Mouse (Mus musculus): ENCODE data around the gene Olfr402. TPM values are rescaled to one million over a fixed set of nuclear protein-coding genes. Genes with fewer than 3 reads are reported as not detected.
"Not testable (repeated sequence)": the region's sequence is repeated elsewhere in the genome, so short reads cannot be mapped to it uniquely, and the experiment has no call there.

Gene Olfr402
- not detected for total RNA-seq (2021)
- long read RNA-seq, experiment 1, result 0 reads
- long read RNA-seq, experiment 2, result 0 reads

GRCm38 (mm10) chr11:74153229-74153628, at the start of gene Olfr402:
Olfr402 (plus strand) TSS chr11:74153529.
- DNase-seq (ENCODE audit: low spot score in 2 of 2), result no peak

GRCm38 (mm10) chr11:74105066-74105465, 48.3 kb upstream of the Olfr402 start:
- DNase-seq (ENCODE audit: low spot score in 2 of 2), result no peak

- no peak for DNase-seq (ENCODE audit: low spot score in 2 of 2)
Observed at GRCm38 (mm10) chr11:74113412-74113811, 39.9 kb upstream of the Olfr402 start, which contains the start of gene Olfr401. Olfr401 (plus strand) TSS chr11:74113712.

GRCm38 (mm10) chr11:74140001-74140400, 13.3 kb upstream of the Olfr402 start:
- DNase-seq (ENCODE audit: low spot score in 2 of 2), result not testable (repeated sequence)

GRCm38 (mm10) chr11:74145866-74146265, 7.5 kb upstream of the Olfr402 start:
- no peak for DNase-seq (ENCODE audit: low spot score in 2 of 2)

GRCm38 (mm10) chr11:74168771-74169170, 15.4 kb downstream of the Olfr402 start:
- no peak for DNase-seq (ENCODE audit: low spot score in 2 of 2)

GRCm38 (mm10) chr11:74183168-74183567, 29.8 kb downstream of the Olfr402 start:
- DNase-seq (ENCODE audit: low spot score in 2 of 2), result no peak

GRCm38 (mm10) chr11:74183745-74184144, 30.4 kb downstream of the Olfr402 start:
- no peak for DNase-seq (ENCODE audit: low spot score in 2 of 2)

- no peak for DNase-seq (ENCODE audit: low spot score in 2 of 2)
Observed at GRCm38 (mm10) chr11:74185949-74186348, 32.6 kb downstream of the Olfr402 start, which contains the start of gene Olfr403. Olfr403 (plus strand) TSS chr11:74186249.

Other genes with a start within 250 kb of the Olfr402 start
- not detected for gene Olfr395, start 244.2 kb upstream of the Olfr402 start, total RNA-seq (2021)
- gene Olfr23, start 216.9 kb upstream of the Olfr402 start, total RNA-seq (2021), result not detected
- not detected for gene Olfr397, start 192.7 kb upstream of the Olfr402 start, total RNA-seq (2021)
- gene Olfr398, start 163.1 kb upstream of the Olfr402 start, total RNA-seq (2021), result not detected
- gene Olfr139, start 97.0 kb upstream of the Olfr402 start, total RNA-seq (2021), result not detected
- gene Olfr399, start 96.9 kb upstream of the Olfr402 start, total RNA-seq (2021), result not detected
- gene Zfp616, start 83.6 kb upstream of the Olfr402 start, total RNA-seq (2021), result not detected
- gene Olfr401, start 39.8 kb upstream of the Olfr402 start, total RNA-seq (2021), result not detected
- gene Olfr403, start 32.7 kb downstream of the Olfr402 start, total RNA-seq (2021), result not detected
- not detected for gene Olfr43, start 57.9 kb downstream of the Olfr402 start, total RNA-seq (2021)
- gene Olfr406, start 106.3 kb downstream of the Olfr402 start, total RNA-seq (2021), result not detected
- gene Olfr59, start 130.2 kb downstream of the Olfr402 start, total RNA-seq (2021), result not detected
- not detected for gene Olfr410, start 184.5 kb downstream of the Olfr402 start, total RNA-seq (2021)
- gene Olfr411, start 199.1 kb downstream of the Olfr402 start, total RNA-seq (2021), result not detected
- gene Olfr412, start 208.5 kb downstream of the Olfr402 start, total RNA-seq (2021), result not detected